ENCODE assay signal across 23 mouse cellular contexts in genomic region chr9:119939646-119940045, GRCm38 (mm10).
"Had no signal": no experiment of that assay in that cellular context is flagged by ENCODE, and none has a peak within 500 bp of the region (broad histone marks: within the 10 kb centered on the region; RNA-seq: fewer than 3 reads in every experiment).

No protein-coding gene starts in this region.

- H3K9me3 ChIP-seq: kidney, embryonic 15.5 days; limb, embryonic 15.5 days; midbrain, embryonic 12.5 days; midbrain, embryonic 15.5 days; neural tube, embryonic 12.5 days; neural tube, embryonic 15.5 days had no signal

- DNase-seq: kidney, adult 8-10 months; kidney, postnatal 10 days; kidney, postnatal 36 days; left cerebral cortex, postnatal 4 days; liver, postnatal 0 days; lung, embryonic 14.5 days; lung, postnatal 10 days; lung, postnatal 36 days; right cerebral cortex, adult 18-20 months; right cerebral cortex, postnatal 14 days; right cerebral cortex, postnatal 4 days; thymus, adult 2 months; thymus, postnatal 14 days; thymus, postnatal 4 days had no signal

- H3K36me3 ChIP-seq: kidney, embryonic 15.5 days; limb, embryonic 15.5 days; midbrain, embryonic 12.5 days; midbrain, embryonic 15.5 days; neural tube, embryonic 12.5 days; neural tube, embryonic 15.5 days had no signal

- H3K27ac ChIP-seq: kidney, embryonic 15.5 days; limb, embryonic 15.5 days; liver, embryonic 14.5 days; midbrain, embryonic 12.5 days; midbrain, embryonic 15.5 days; neural tube, embryonic 12.5 days; neural tube, embryonic 15.5 days; stomach, postnatal 0 days had no signal

- H3K4me2 ChIP-seq: kidney, embryonic 15.5 days; limb, embryonic 15.5 days; liver, embryonic 11.5 days; lung, embryonic 14.5 days; midbrain, embryonic 12.5 days; midbrain, embryonic 15.5 days; neural tube, embryonic 12.5 days; neural tube, embryonic 15.5 days had no signal

- H3K9ac ChIP-seq: kidney, embryonic 15.5 days; limb, embryonic 15.5 days; liver, embryonic 14.5 days; liver, postnatal 0 days; midbrain, embryonic 12.5 days; midbrain, embryonic 15.5 days; neural tube, embryonic 12.5 days; neural tube, embryonic 15.5 days had no signal

- H3K27me3 ChIP-seq: kidney, embryonic 15.5 days; limb, embryonic 15.5 days; midbrain, embryonic 15.5 days; neural tube, embryonic 12.5 days; neural tube, embryonic 15.5 days had no signal

- H3K4me3 ChIP-seq: kidney, embryonic 15.5 days; limb, embryonic 15.5 days; midbrain, embryonic 12.5 days; midbrain, embryonic 15.5 days; neural tube, embryonic 12.5 days; neural tube, embryonic 15.5 days had no signal

- ATAC-seq: liver, postnatal 0 days; midbrain, embryonic 15.5 days had no signal
